Mouse (Mus musculus) urinary bladder, adult 18-20 months (tissue): ENCODE measurements around the gene Pold2.
"Not testable (repeated sequence)": the region's sequence is repeated elsewhere in the genome, so short reads cannot be mapped to it uniquely, and the experiment has no call there.

Source experiments
- DNase-seq, 2 experiments: peaks; one replicate each; pipeline ENCODE4 v3.0.0; 2022; ENCODE audit warnings: low spot score in 2 of 2, mixed read lengths in 2 of 2

The Pold2 gene

DNA sequence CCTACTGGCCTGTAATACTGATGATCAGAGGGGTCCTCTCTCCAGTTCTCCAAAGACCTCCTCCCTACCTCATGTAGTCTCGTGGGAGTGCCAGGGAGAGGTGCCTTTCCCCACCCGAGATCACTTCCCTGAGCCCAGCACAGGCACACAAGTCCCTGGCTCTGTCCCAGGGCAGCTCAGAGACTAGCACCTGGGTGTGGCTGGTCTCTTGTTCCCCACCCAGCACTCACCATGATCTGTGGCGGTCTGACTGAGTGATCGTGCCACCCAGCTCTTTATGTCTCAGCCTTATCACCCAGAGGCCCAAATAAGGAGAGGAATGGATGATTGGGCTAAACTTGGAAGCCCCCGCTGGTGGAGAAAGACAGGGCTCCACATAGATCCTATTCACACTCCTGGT lies 20.4 kb upstream of the Pold2 start, which contains the start of gene Myl7:
Gene Myl7, minus strand, starts transcription at position 252 of the 400 bp plus-strand sequence.
- DNase-seq: no peak

GRCm38 (mm10) chr11:5897839-5898238 lies 19.7 kb upstream of the Pold2 start:
- DNase-seq: no peak

GRCm38 (mm10) chr11:5897230-5897629 lies 19.1 kb upstream of the Pold2 start:
- no peak for DNase-seq

DNA sequence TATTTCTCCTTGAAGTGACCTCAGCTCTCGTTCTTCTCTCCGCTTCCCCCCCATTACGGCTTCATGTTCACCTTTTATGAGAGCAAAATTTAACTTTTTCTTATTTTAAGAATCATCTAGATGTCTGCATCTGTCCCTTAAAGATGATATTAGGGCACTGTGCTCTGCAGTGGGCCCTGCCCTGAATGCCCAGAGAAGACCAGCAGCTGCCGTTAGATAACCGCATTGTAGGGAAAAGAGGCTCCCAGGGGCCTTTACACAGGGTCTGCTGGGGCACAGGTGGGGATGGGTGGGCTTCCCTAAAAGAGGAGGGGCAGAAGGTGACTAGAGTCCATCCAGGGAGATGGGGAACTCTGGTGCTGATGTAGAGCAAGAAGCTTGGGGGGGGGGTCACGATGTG lies 15.7 kb upstream of the Pold2 start:
- no peak for DNase-seq

GRCm38 (mm10) chr11:5892810-5893368 lies 14.8 kb upstream of the Pold2 start:
- DNase-seq: no peak

DNA sequence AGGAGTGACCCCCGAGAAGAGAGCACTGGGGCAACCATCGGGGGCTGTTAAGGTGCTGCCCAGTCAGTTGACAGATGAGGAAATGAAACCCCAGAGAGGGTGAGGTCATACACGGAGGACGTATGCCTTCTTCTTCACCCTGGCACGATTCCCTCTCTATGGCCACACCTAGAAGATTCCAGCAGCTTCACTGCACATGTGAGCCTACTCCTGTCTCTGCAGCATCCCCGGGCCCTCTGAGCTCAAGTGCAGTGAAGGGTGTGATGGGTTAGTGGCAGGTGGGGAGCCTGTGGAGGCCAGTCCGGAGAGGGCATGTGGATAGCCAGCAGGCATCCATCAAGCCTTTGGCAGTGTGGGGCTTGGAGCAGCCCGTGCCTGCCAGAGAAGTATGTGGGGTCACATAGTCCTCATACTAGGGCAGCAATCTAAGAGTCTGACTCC lies 14.1 kb upstream of the Pold2 start:
- DNase-seq: no peak

DNA sequence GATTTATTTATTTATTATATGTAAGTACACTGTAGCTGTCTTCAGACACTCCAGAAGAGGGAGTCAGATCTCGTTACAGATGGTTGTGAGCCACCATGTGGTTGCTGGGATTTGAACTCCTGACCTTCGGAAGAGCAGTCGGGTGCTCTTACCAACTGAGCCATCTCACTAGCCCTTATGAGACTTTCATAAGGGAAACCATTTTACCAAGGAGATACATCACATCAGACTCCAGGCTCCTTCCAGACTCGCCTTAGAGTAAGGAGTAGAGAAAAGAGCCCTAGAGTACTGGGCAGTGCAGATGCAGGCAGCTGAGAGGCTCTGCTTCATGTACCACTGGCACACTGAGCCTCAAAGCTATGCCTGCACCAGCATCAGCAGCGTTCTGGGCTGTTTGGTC lies 10.5 kb upstream of the Pold2 start:
- DNase-seq: not testable (repeated sequence)

GRCm38 (mm10) chr11:5887250-5887649 lies 9.2 kb upstream of the Pold2 start:
- no peak for DNase-seq

GRCm38 (mm10) chr11:5886187-5886586 lies 8.1 kb upstream of the Pold2 start:
- DNase-seq: peak in 1 of 2 experiments; percentile 36

DNA sequence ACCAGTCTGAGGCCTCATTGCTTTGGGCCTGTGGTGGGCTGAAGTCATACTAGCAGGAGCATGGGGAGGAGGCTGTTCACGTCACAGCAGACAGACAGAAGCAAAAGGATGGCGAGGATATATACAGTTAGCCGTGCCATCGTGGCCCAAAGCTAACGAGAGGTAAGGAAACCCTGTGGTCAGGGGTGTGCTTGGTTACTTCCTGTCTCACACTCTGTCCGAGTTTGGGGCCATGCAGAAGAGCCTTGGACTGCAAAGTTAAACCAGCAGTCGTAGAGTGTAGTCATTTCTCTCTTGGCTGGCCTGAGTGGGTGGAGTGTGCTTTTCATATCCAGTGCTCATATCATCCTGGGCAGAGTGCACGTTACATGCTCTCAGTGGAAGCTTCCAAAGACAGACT lies 4.4 kb upstream of the Pold2 start:
- DNase-seq: no peak

GRCm38 (mm10) chr11:5879905-5880304 lies 1.8 kb upstream of the Pold2 start:
- no peak for DNase-seq

DNA sequence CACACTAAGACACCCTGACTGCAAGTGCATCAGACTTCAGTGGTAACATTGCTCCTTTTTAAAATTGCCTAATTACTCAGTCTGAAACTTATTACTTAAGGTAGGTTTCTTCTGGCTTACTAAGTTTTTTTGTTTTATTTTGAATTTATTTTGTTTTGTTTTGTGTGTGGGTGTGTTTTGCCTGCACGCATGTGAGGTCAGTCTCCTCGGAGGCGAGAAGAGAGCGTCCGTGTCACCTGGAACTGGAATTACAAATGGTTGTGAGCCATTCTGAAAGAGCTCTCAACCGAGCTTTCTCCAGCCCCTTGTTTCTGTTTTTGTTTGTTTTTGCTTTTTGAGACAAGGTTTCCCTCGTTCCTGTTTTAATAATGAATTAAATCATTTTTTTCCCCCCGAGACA lies 569 bp upstream of the Pold2 start:
- no peak for DNase-seq

DNA sequence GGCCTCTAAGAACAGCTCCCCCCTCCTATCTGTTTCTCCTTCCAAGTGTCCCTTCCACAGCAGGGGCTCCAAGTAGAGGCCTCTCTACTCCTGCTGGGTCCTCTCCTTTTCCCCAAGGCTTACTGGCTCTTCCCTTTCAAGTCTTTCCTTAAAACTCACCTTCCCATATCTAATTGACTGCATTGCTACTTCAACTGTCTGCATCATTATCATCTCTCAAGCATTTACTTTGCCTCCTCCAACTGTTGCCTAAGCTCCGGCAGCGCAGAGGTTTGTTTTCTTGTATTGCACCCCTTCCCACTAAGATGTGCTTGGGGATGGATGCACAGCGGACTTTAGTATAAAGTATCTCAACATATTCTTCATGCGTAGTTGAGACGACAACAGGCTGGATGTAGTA lies 671 bp downstream of the Pold2 start:
- DNase-seq: no peak

GRCm38 (mm10) chr11:5873192-5873591 lies 4.9 kb downstream of the Pold2 start:
- no peak for DNase-seq

GRCm38 (mm10) chr11:5872707-5873106 lies 5.4 kb downstream of the Pold2 start:
- DNase-seq: no peak

DNA sequence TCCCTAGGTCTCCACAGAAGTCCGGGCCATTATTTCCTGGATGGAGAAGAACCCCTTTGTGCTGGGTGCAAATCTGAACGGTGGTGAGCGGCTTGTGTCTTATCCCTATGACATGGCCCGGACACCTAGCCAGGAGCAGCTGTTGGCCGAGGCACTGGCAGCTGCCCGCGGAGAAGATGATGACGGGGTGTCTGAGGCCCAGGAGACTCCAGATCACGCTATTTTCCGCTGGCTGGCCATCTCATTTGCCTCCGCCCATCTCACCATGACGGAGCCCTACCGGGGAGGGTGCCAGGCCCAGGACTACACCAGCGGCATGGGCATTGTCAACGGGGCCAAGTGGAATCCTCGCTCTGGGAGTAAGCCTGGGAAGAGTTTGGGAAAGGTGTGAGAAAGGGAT lies 8.0 kb downstream of the Pold2 start:
- no peak for DNase-seq

GRCm38 (mm10) chr11:5869331-5869730 lies 8.8 kb downstream of the Pold2 start:
- no peak for DNase-seq

DNA sequence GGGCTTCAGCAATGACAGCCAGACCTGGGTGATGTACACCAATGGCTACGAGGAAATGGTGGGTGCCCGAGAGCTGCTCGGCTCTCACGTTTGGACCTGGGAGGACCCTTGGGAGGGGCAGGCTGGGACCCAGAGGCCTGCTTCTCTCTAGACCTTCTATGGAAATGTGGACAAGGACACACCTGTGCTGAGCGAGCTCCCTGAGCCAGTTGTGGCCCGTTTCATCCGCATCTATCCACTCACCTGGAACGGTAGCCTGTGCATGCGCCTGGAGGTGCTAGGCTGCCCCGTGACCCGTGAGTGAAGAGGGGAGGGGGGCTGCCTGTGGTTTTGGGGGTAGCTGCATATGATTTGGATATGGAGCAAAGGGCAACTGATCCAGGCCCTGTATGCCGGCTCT lies 9.8 kb downstream of the Pold2 start:
- DNase-seq: no peak

- DNase-seq: no peak
Observed at GRCm38 (mm10) chr11:5867196-5867595, 10.9 kb downstream of the Pold2 start.

GRCm38 (mm10) chr11:5862394-5863105 lies 15.5 kb downstream of the Pold2 start:
- DNase-seq: peak; percentile 44 to 72

DNA sequence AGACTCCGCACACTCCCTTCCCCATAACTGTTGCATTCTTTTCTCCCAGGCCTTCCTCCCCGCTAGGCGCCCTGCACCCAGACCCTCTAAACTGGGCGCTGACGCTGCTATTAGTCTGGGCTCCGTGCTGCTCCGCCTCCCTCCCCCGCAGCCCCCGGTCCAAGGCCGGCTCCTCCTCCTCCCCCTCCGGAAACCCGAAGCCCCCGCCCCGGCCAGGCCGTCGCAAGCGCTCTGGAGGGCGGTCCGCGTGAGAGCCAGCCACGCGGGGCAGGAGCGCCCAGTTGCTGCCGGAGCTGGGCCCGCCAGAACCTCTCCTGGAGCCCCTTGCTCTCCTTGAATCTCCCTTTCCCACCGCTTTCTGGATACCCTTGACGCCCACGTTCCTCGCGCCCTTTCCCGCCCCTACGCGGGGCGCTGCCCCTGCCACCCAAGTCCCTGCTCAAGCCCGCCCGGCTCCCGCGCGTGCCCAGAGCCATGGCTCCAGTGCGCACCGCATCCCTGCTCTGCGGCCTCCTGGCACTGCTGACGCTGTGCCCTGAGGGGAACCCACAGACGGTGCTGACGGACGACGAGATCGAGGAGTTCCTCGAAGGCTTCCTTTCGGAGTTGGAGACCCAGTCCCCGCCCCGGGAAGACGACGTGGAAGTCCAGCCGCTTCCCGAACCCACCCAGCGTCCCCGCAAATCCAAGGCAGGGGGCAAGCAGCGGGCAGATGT lies 16.3 kb downstream of the Pold2 start, which contains the start of gene Aebp1:
Gene Aebp1, plus strand, starts transcription at position 270 of the 716 bp plus-strand sequence.
- DNase-seq: peak; percentile 41 to 66

GRCm38 (mm10) chr11:5860639-5861038 lies 17.5 kb downstream of the Pold2 start:
- DNase-seq: no peak
